Mouse (Mus musculus): Measurements from ENCODE around the gene Carmil1.

Gene Carmil1

GRCm38 (mm10) chr13:24157560-24158011 is 123.0 kb downstream of the Carmil1 start:
- in situ Hi-C loops (cut with MboI; ENCODE audit: low sequenced_read_pairs) = no loop called here

GRCm38 (mm10) chr13:24155190-24155589 is 125.4 kb downstream of the Carmil1 start:
- in situ Hi-C loops (cut with MboI; ENCODE audit: low sequenced_read_pairs) = no loop called here

- in situ Hi-C loops (cut with MboI; ENCODE audit: low sequenced_read_pairs) = no loop called here
Measured at GRCm38 (mm10) chr13:24154281-24155061, 126.1 kb downstream of the Carmil1 start.

- in situ Hi-C loops (cut with MboI; ENCODE audit: low sequenced_read_pairs) = no loop called here
Measured at GRCm38 (mm10) chr13:24152610-24153009, 128.0 kb downstream of the Carmil1 start.

- in situ Hi-C loops (cut with MboI; ENCODE audit: low sequenced_read_pairs) = no loop called here
Measured at GRCm38 (mm10) chr13:24151335-24151734, 129.3 kb downstream of the Carmil1 start.

- in situ Hi-C loops (cut with MboI; ENCODE audit: low sequenced_read_pairs) = no loop called here
Measured at GRCm38 (mm10) chr13:24148549-24148948, 132.0 kb downstream of the Carmil1 start.

GRCm38 (mm10) chr13:24147006-24147405 is 133.6 kb downstream of the Carmil1 start:
- in situ Hi-C loops (cut with MboI; ENCODE audit: low sequenced_read_pairs) = no loop called here

- in situ Hi-C loops (cut with MboI; ENCODE audit: low sequenced_read_pairs) = no loop called here
Measured at GRCm38 (mm10) chr13:24146541-24146940, 134.1 kb downstream of the Carmil1 start.

GRCm38 (mm10) chr13:24144858-24145257 is 135.7 kb downstream of the Carmil1 start:
- in situ Hi-C loops (cut with MboI; ENCODE audit: low sequenced_read_pairs) = no loop called here

- in situ Hi-C loops (cut with MboI; ENCODE audit: low sequenced_read_pairs) = no loop called here
Measured at GRCm38 (mm10) chr13:24144141-24144540, 136.5 kb downstream of the Carmil1 start.

- in situ Hi-C loops (cut with MboI; ENCODE audit: low sequenced_read_pairs) = no loop called here
Measured at GRCm38 (mm10) chr13:24136836-24137235, 143.8 kb downstream of the Carmil1 start.

GRCm38 (mm10) chr13:24135282-24136230 is 145.0 kb downstream of the Carmil1 start:
- in situ Hi-C loops (cut with MboI; ENCODE audit: low sequenced_read_pairs) = no loop called here

- in situ Hi-C loops (cut with MboI; ENCODE audit: low sequenced_read_pairs) = no loop called here
Measured at GRCm38 (mm10) chr13:24132866-24133265, 147.7 kb downstream of the Carmil1 start.

- in situ Hi-C loops (cut with MboI; ENCODE audit: low sequenced_read_pairs) = no loop called here
Measured at GRCm38 (mm10) chr13:24131319-24131718, 149.3 kb downstream of the Carmil1 start.

GRCm38 (mm10) chr13:24130741-24131140 is 149.9 kb downstream of the Carmil1 start:
- in situ Hi-C loops (cut with MboI; ENCODE audit: low sequenced_read_pairs) = no loop called here

GRCm38 (mm10) chr13:24128731-24129130 is 151.9 kb downstream of the Carmil1 start:
- in situ Hi-C loops (cut with MboI; ENCODE audit: low sequenced_read_pairs) = no loop called here

GRCm38 (mm10) chr13:24125865-24126264 is 154.7 kb downstream of the Carmil1 start:
- in situ Hi-C loops (cut with MboI; ENCODE audit: low sequenced_read_pairs) = no loop called here

GRCm38 (mm10) chr13:24117181-24117812 is 163.3 kb downstream of the Carmil1 start:
- in situ Hi-C loops (cut with MboI; ENCODE audit: low sequenced_read_pairs) = loop anchor here (25.0 kb wide), 1 partner anchor 170 kb away; the partner anchor contains the start of gene Carmil1

GRCm38 (mm10) chr13:24112689-24113348 is 167.8 kb downstream of the Carmil1 start:
- in situ Hi-C loops (cut with MboI; ENCODE audit: low sequenced_read_pairs) = loop anchor here (25.0 kb wide), 1 partner anchor 174 kb away; the partner anchor contains the start of gene Carmil1

GRCm38 (mm10) chr13:24110329-24110728 is 170.3 kb downstream of the Carmil1 start:
- in situ Hi-C loops (cut with MboI; ENCODE audit: low sequenced_read_pairs) = loop anchor here (25.0 kb wide), 1 partner anchor 177 kb away; the partner anchor contains the start of gene Carmil1
